Comparison of ENCODE assay signal across 31 mouse cellular contexts in genomic region chr7:75943844-75944243, GRCm38 (mm10).
DNase-seq lines count a peak whose midpoint lies in the region; ATAC-seq lines count a peak whose summit lies in the region.
"Had no signal": no experiment of that assay in that cellular context is flagged by ENCODE, and none has a peak within 500 bp of the region (broad histone marks: within the 10 kb centered on the region; RNA-seq: fewer than 3 reads in every experiment).

No protein-coding gene starts in this region.

- no peak overlapping the region for H3K4me2 ChIP-seq in hindbrain, embryonic 13.5 days
- no peak overlapping the region for H3K4me2 ChIP-seq in neural tube, embryonic 13.5 days
- H3K4me2 ChIP-seq in forebrain, embryonic 11.5 days (ENCODE audit: low read depth, low read length, severe bottlenecking): no peak overlapping the region
- H3K4me2 ChIP-seq: forebrain, embryonic 12.5 days; heart, embryonic 15.5 days; hindbrain, embryonic 14.5 days; liver, embryonic 12.5 days; stomach, embryonic 15.5 days had no signal

- no peak overlapping the region for H3K9ac ChIP-seq in hindbrain, embryonic 13.5 days
- no peak overlapping the region for H3K9ac ChIP-seq in neural tube, embryonic 13.5 days
- H3K9ac ChIP-seq in forebrain, embryonic 11.5 days (ENCODE audit: low read length): no peak overlapping the region
- H3K9ac ChIP-seq: forebrain, embryonic 12.5 days; forebrain, postnatal 0 days; heart, embryonic 15.5 days; hindbrain, embryonic 14.5 days; liver, embryonic 12.5 days; liver, postnatal 0 days; stomach, embryonic 15.5 days had no signal

- no peaks in the 10 kb centered on the region for H3K27me3 ChIP-seq in hindbrain, embryonic 10.5 days (ENCODE audit: insufficient read depth, poor library complexity, severe bottlenecking)
- H3K27me3 ChIP-seq in hindbrain, embryonic 13.5 days: no peaks in the 10 kb centered on the region
- H3K27me3 ChIP-seq in neural tube, embryonic 13.5 days: no peaks in the 10 kb centered on the region
- no peaks in the 10 kb centered on the region for H3K27me3 ChIP-seq in forebrain, embryonic 11.5 days (ENCODE audit: control insufficient read depth, insufficient read depth, low read length)
- H3K27me3 ChIP-seq: forebrain, embryonic 12.5 days; heart, embryonic 15.5 days; liver, embryonic 12.5 days; stomach, embryonic 15.5 days had no signal

- no peaks in the 10 kb centered on the region for H3K9me3 ChIP-seq in hindbrain, embryonic 10.5 days
- no peaks in the 10 kb centered on the region for H3K9me3 ChIP-seq in hindbrain, embryonic 13.5 days
- no peaks in the 10 kb centered on the region for H3K9me3 ChIP-seq in neural tube, embryonic 13.5 days
- no peaks in the 10 kb centered on the region for H3K9me3 ChIP-seq in forebrain, embryonic 11.5 days (ENCODE audit: control insufficient read depth, low read length)
- H3K9me3 ChIP-seq: forebrain, embryonic 12.5 days; heart, embryonic 10.5 days; heart, embryonic 15.5 days; liver, embryonic 12.5 days; megakaryocyte, embryonic 14.5 days; stomach, embryonic 15.5 days had no signal

- no peaks in the 10 kb centered on the region for H3K36me3 ChIP-seq in hindbrain, embryonic 10.5 days
- H3K36me3 ChIP-seq in hindbrain, embryonic 13.5 days: no peaks in the 10 kb centered on the region
- H3K36me3 ChIP-seq in neural tube, embryonic 13.5 days: no peaks in the 10 kb centered on the region
- H3K36me3 ChIP-seq in forebrain, embryonic 11.5 days (ENCODE audit: control insufficient read depth, insufficient read depth, low read length): no peaks in the 10 kb centered on the region
- H3K36me3 ChIP-seq: forebrain, embryonic 12.5 days; heart, embryonic 10.5 days; heart, embryonic 15.5 days; liver, embryonic 12.5 days; stomach, embryonic 15.5 days had no signal

- H3K4me3 ChIP-seq in hindbrain, embryonic 10.5 days: no peak overlapping the region
- no peak overlapping the region for H3K4me3 ChIP-seq in hindbrain, embryonic 13.5 days
- no peak overlapping the region for H3K4me3 ChIP-seq in neural tube, embryonic 13.5 days
- H3K4me3 ChIP-seq in forebrain, embryonic 11.5 days (ENCODE audit: low read depth, low read length): no peak overlapping the region
- H3K4me3 ChIP-seq: erythroblast, embryonic 14.5 days; forebrain, embryonic 12.5 days; heart, embryonic 10.5 days; heart, embryonic 15.5 days; liver, embryonic 12.5 days; megakaryocyte, embryonic 14.5 days; stomach, embryonic 15.5 days had no signal

- WGBS in hindbrain, embryonic 10.5 days: 25% methylated on average over 3 of the region's 3 CpGs
- 20% methylated on average over 3 of the region's 3 CpGs for WGBS in hindbrain, embryonic 13.5 days
- WGBS in neural tube, embryonic 13.5 days: 2% methylated on average over 3 of the region's 3 CpGs
- 40% methylated on average over 3 of the region's 3 CpGs for WGBS in forebrain, embryonic 11.5 days

- ATAC-seq in hindbrain, embryonic 13.5 days (ENCODE audit: low FRiP score): no peak
- ATAC-seq in neural tube, embryonic 13.5 days (ENCODE audit: low read depth): peak; percentile 65
- ATAC-seq in forebrain, embryonic 11.5 days (replicated peaks; ENCODE audit: low FRiP score): no peak
- ATAC-seq in megakaryocyte, adult 5-6 weeks (ENCODE audit: poor library complexity, severe bottlenecking): no peak
- ATAC-seq: activated CD4-positive, CD25-positive, alpha-beta regulatory T cell, adult 4 months; forebrain, postnatal 0 days; intestine, postnatal 0 days; liver, embryonic 12.5 days; liver, postnatal 0 days had no signal

- peaks cover 11% of the 10 kb centered on the region for H3K4me1 ChIP-seq in hindbrain, embryonic 10.5 days (replicated peaks)
- H3K4me1 ChIP-seq in hindbrain, embryonic 13.5 days (replicated peaks): peaks cover 7% of the 10 kb centered on the region
- no peaks in the 10 kb centered on the region for H3K4me1 ChIP-seq in neural tube, embryonic 13.5 days (replicated peaks)
- H3K4me1 ChIP-seq in forebrain, embryonic 11.5 days (replicated peaks; ENCODE audit: control insufficient read depth, insufficient read depth, low read length): no peaks in the 10 kb centered on the region
- H3K4me1 ChIP-seq: heart, embryonic 10.5 days; heart, embryonic 15.5 days; liver, embryonic 12.5 days; megakaryocyte, embryonic 14.5 days; stomach, embryonic 15.5 days had no signal

- peak overlapping the region; percentile 53 for H3K27ac ChIP-seq in hindbrain, embryonic 10.5 days
- no peak overlapping the region for H3K27ac ChIP-seq in hindbrain, embryonic 13.5 days
- no peak overlapping the region for H3K27ac ChIP-seq in neural tube, embryonic 13.5 days (replicated peaks)
- H3K27ac ChIP-seq in forebrain, embryonic 11.5 days (ENCODE audit: low read depth, low read length): no peak overlapping the region
- H3K27ac ChIP-seq: forebrain, embryonic 12.5 days; heart, embryonic 10.5 days; heart, embryonic 15.5 days; hindbrain, embryonic 14.5 days; liver, embryonic 12.5 days; stomach, embryonic 15.5 days had no signal

- peak; percentile 4 for DNase-seq in hindbrain, embryonic 10.5 days (ENCODE audit: low spot score)
- DNase-seq in testis, postnatal 10 days (ENCODE audit: low spot score): peak; percentile 3
- no peak for DNase-seq in testis, postnatal 14 days (ENCODE audit: low spot score)
- no peak for DNase-seq in forebrain, embryonic 11.5 days (ENCODE audit: low spot score)
- DNase-seq: adrenal gland, adult 2 months; adrenal gland, postnatal 36 days; cerebellum, adult 2 months; cerebellum, postnatal 14 days; forebrain, postnatal 0 days; gastrocnemius, postnatal 10 days; kidney, adult 9 months; kidney, postnatal 10 days; layer of hippocampus, postnatal 36 days; liver, postnatal 0 days; lung, postnatal 36 days; right cerebral cortex, postnatal 25 days; thymus, adult 2 months; thymus, postnatal 36 days had no signal

Comparison
In these comparisons a context has a peak if more than half of its experiments do, and no peak if none do; other contexts are left out.
1. DNase-seq: peak in hindbrain, embryonic 10.5 days (single experiment) and testis, postnatal 10 days (single experiment); none in testis, postnatal 14 days (single experiment) and forebrain, embryonic 11.5 days (single experiment).